Mouse (Mus musculus): ENCODE results near the gene Utrn.

The Utrn gene

DNA sequence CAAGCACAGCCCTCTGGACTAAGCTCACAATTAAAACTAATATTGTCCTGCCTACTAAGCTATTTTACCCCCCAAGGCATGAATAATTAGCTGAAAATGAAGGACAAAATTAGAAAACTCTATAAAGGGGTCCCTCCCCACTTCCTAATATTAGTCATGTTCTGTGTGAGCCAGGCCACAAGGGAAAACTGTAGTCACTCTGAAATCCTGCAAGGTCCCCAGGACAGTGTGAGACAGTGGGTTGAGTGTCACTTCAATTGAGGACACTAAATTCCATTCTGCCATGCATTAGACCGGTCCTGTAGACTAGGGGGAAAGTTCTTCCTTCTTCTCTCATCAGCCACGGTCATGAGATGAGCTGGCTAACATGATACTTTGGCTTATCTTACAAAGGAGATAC, 69.7 kb downstream of the Utrn start:
- no peak for DNase-seq (ENCODE audit: low read depth, low spot score)

DNA sequence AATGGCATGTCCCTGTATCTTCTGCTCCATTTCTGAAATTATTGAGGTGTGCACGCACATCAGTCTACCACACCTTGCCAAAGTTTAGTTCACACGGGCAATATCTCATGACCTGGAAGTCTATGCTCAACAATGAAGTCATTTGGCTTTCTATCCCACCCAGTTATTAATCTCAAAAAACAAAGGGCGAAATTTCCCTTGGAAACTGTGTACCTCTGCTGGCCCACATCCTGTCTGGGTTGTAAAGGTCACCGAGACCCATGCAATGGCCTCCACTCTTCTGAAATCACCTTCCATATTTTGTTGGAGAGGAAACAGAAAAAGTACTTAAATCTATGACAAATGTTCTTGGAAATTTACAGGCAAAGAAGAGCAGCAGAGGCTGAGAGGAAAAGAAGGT, 70.9 kb downstream of the Utrn start:
- DNase-seq (ENCODE audit: low read depth, low spot score) = no peak

DNA sequence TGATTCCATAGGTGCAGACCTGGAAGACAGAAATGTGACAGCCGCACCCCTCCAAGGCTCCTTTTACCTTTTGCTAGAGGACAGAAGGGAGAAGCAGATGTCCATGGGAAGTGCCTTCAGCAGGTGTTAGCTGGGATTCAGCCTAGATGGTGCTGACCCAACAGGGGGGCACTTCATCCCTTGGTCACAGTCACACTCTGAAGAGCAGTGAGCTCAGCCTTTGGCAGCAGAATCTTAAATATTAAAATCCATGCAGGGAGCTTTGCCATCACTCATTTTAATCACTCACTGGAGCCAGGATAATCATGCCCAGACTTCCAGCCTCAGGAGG, 72.7 kb downstream of the Utrn start:
- no peak for DNase-seq (ENCODE audit: low read depth, low spot score)

DNA sequence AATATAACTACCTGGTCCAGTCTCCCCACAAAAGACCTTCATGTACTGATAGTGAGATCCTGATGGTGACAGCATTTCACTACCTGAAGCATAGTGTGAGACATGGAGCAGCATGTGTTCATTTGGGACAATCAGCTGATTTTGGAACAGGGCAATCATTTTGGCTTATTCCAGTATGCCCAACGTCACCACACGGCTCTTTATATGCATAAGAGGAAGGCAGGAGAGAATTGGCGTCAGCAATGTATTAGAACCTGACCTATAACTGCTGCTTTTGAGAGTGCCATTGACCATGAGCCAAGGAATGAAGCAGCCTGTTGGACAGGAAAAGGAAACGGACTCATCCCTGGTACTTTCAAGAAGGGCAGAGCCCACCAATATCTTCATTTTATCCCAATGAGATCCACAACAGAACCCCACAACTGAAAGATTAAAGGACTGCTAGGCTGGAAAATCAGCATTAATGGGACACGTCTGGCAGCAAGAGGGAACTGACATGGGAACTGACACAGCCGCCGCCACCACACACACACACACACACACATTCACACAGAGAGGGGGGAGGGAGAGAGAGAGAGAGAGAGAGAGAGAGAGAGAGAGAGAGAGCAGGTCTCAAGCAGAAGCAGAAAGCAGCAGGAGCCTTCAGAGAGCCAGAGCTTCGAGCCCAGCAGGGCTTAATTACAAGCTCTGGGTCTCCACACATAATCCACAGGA, 73.2 kb downstream of the Utrn start:
- no peak for DNase-seq (ENCODE audit: low read depth, low spot score)

DNA sequence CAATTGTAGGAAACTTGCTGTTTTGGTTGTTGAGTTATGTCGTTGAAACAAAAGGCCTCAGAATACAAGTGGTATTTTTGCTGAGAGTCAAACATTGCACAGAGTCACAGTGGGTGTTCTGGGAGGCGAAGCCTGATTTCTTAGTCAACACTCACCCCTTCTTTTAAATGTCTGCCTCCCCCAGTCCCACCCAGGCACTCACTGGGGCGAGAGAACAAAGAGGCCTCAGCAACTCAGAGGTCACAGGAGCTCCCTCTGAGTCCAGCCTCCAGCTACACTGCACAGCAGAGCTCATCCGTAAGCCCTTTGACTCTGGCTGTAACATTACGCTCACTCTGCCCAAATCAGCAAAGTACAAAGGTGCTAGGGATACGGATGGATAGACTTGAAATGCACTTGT, 77.1 kb downstream of the Utrn start:
- DNase-seq (ENCODE audit: low read depth, low spot score) = no peak

DNA sequence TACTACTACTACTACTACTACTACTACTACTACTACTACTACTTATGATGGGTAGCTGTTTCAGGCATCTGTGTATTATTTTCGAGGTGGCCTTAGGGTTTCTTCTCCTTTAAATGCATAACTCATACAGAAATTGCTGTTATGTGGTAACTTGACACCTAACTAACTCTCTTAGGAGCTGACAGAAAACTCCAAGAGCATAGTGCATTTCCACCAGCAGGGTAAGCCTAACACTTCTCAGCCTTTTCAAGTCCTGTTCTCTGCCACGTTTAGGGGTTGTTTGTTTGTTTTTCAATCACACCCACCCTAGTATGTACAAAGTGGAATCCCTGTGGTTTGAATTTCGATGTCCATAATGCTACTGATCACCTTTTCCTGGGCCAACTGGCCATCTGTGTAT, 78.3 kb downstream of the Utrn start:
- peak; percentile 25 for DNase-seq (ENCODE audit: low read depth, low spot score)

DNA sequence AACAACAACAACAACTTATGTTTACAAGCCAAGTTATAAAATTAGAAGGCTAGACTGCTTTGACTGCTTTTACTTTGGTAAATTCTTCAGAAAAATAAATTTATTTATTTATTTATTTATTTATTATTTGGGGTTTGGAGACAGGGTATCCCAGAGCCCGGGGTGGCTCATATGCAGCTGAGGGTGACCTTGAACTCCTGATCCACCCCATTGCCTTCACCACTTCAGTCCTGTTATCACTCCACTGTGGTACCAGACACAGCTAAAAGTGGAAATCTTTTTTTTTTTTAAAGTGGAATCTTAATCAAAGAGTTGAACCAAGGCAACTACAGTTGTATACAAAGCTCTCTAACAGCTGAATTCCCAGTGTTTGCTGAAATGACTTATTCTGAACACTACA, 80.6 kb downstream of the Utrn start:
- no peak for DNase-seq (ENCODE audit: low read depth, low spot score)

DNA sequence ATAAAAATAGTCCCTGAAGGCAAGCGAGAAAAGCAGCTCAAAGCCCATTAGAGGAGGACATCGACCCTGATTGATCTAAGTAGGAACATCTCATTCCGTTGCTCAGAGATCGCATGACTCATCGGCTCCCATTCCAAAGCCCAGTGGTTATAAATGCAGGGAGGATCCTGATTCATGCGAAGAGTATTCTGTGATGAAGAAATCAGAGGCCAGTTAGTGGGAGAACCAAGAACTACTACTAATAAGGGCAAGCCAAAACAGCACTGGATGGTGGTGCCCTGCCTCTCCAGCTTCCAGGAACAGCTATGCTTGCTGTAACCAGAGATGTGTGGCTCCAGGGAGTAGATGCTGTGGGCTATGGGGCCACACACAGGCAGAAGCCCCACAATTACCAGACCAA, 81.2 kb downstream of the Utrn start:
- DNase-seq (ENCODE audit: low read depth, low spot score) = no peak

DNA sequence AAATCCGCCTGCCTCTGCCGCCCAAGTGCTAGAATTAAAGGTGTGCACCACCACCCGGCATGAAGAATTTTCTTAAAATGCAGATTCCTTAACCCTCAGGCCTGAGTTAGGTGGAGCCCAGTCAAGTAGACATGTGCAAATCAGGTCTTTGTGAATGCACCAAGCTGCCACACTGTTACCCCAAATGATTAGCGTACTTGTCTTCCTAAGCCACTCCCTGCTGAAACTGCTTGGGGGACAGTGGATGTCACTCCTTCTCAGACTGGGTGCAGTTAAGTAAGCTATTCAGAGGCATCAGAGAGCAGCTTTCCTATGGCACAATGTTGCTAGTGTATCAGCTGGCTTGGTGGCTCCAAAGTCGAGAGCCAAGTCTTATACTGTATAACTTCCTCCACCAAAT, 83.9 kb downstream of the Utrn start:
- no peak for DNase-seq (ENCODE audit: low read depth, low spot score)

DNA sequence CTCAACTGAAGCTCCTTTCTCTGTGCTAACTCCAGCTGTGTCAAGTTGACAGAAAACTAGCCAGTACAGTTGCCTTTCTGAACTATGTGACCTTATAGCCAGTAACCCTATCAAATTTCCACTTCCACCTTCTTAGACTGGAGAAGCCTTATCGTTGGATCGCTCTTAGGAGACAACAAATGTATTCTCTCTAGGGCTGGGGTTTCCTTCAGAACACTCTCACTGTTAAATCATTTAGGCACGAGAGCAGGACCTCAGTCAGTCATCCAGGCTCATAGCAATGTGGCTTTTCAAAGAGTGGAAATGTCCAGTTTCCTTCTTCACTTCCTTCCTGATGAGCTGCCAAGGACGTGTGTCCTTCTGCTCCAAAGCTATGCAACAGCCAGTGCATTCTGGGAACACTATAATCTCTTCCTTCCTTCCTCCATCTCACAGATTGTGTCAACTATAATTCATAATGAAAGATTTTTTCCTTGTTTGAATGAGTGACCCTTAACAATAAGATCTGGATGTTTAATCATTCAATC, 87.7 kb downstream of the Utrn start:
- no peak for DNase-seq (ENCODE audit: low read depth, low spot score)

DNA sequence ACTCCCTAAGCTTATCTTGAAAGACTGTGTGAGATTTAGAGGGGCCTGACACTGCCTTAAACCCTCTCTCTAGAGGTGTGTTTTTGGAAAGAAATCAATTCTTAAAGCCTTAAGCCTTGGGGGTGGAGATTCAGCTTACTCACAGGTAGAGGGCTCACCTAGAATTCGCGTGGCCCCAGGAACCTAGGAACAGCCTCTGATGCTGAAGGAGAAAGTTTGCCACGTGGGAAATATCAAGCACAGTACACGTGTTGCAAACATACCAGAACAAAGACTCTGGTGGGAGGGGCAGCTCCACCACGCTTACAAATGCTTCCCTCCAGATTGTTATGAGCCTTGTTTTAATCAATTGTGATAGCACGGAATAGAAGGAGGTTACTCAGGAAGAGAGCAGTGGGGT, 96.0 kb downstream of the Utrn start:
- DNase-seq (ENCODE audit: low read depth, low spot score) = no peak

DNA sequence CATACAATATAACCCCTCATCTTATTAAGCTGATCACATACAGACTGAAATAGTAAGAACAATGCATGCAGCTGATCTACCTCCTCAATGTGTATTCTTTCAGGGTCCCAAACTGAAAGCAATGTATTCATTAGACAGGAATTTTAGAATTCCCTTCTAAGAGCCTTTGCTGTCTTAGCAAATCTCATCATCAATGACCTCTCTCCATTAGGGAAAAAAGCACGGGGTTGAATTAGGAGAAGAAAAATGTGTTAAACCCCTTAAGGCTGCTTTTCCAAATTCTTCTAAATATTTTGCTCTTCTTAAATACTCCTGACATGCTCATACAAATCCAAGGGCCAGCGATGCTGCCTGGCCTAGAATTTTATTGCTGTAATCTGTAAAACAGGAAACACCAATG, 97.7 kb downstream of the Utrn start:
- no peak for DNase-seq (ENCODE audit: low read depth, low spot score)

DNA sequence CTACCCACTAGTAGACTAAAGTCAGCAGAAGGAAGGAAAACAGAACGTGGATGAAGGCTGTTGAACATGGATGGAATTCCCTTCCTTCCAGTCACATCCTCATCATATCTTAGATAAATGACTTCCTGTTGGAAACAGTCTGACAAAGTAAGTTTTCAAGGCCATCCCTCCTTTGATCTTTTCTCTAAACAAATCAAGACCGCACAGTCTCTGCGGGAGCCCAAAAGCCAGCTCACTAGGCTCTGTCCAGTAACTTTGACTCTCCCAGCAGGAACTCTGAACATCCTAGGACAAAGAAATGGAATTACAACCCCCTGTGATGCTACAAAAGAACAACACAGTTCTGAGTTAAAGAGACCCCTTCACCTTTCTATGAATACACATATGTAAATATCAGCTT, 106.5 kb downstream of the Utrn start:
- DNase-seq (ENCODE audit: low read depth, low spot score) = no peak

DNA sequence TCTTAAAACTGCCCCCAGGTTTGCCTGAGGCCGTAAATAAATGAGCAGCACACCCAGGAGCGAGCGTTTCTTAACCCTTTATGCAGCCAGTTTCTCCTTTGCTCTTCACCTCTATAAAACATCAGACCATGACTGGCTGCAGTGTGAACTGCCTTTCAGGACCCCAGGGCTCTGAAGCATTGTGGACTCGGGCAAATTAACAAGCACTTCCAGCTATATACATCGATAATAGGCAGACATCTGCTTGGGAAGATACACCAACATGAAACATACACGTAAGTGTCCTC, 110.5 kb downstream of the Utrn start:
- peak; percentile 56 for DNase-seq (ENCODE audit: low read depth, low spot score)

DNA sequence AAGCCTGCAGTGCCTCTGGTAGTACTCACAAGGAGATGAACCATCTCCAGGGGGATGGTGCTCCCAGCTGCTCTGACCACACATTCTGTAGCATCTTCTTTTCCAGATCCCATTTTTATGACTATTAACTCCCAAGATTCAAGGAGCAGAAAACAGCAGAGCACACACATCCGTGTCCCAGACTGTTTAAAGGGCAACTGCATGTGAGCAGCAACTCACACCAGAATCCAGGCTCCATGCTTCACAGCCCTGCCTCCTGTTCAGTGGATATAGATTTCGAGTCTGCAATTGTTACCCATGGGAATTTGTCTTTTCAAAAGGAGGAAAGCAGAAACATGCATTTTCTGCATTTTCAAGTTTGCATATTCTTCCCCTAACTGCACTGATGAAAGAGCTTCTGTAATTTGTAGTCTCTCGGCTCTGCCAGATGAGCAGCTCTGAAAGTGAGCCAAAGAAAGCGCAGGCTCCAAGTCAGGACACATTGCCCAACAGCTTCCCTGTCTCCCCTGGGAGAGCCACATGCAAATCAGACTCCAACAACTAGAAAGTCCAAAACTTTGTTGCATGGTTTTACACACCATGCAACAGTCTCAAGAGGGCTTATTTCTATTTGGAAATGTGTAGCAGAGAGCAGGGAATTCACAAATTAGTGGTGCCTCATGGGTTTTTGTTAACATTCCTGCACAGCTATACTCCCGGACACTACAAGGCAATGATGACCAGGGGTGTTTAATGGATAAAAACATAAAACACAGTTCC, 111.0 kb downstream of the Utrn start:
- DNase-seq (ENCODE audit: low read depth, low spot score) = peak; percentile 25

DNA sequence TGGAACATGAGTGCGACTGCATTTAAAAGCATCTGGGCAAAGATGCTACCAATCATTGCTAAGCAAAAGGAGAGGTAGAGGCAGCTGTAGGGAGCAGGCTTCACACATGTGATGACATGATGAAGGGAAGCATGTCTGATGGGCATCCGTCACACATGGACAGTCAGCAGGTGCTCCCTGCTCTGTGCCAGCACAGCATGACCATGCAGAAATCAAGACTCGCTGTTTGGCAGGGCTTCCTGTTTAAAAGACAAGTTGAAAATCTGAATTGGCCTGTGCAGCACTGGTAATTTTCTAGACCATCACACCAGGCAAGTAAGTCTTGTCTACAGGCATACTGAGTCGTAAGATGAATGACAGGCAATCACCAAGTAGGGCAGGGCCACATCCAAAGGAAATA, 112.5 kb downstream of the Utrn start:
- no peak for DNase-seq (ENCODE audit: low read depth, low spot score)

DNA sequence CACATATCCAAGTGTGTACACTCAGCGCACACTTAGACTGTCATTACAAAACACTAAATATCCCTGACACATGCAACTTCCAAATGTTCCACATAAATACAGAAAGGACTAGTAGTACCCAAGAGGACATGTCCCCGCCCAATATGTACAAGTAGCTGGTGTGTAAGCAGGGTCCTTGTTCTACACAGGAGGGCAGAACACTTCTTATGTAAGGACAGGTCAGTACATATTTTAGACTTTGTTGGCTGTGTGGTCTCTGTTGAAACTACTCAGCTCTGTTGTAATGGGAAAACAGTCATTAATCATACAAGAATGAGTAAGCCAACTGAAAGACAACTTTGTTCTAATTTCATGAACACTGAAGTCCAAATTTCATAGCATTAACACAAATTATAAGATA, 114.3 kb downstream of the Utrn start:
- no peak for DNase-seq (ENCODE audit: low read depth, low spot score)

DNA sequence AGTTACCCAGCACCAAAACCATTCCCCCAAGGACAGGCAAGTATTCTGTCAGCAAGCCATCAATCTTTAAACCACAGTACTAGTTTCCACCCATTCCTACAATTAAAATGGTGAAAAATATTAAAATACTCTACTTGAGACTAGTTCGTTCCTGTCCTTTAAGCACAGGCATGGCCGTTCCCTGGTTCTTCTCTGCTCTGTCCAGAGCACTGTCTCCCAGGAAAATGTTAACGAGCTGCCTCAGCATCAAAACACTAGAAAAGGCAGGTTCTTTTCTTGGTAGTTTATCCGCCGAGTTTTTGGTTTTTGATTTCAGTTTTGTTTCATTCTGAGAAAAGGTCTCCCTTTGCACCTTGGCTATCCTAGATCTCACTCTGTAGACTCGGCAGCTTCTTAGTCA, 115.0 kb downstream of the Utrn start:
- DNase-seq (ENCODE audit: low read depth, low spot score) = no peak

DNA sequence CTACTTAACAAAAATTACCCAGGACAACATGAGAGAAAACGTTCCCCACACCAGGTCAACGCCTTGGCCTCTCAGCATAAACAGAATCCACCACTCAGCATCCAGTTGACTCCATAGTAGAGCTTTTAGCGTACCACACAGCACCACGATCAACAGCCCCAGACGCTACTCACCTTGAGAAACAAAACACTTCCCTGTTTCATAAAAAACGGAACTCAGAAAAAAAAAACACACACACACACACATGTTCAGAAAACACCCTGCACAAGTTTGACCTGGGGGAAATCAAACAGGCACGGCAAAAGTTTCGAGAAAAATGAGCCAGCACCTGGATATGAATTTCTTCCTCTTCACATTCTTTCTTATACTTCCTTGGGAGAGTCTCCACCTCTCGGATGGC, 125.4 kb downstream of the Utrn start:
- DNase-seq (ENCODE audit: low read depth, low spot score) = no peak

DNA sequence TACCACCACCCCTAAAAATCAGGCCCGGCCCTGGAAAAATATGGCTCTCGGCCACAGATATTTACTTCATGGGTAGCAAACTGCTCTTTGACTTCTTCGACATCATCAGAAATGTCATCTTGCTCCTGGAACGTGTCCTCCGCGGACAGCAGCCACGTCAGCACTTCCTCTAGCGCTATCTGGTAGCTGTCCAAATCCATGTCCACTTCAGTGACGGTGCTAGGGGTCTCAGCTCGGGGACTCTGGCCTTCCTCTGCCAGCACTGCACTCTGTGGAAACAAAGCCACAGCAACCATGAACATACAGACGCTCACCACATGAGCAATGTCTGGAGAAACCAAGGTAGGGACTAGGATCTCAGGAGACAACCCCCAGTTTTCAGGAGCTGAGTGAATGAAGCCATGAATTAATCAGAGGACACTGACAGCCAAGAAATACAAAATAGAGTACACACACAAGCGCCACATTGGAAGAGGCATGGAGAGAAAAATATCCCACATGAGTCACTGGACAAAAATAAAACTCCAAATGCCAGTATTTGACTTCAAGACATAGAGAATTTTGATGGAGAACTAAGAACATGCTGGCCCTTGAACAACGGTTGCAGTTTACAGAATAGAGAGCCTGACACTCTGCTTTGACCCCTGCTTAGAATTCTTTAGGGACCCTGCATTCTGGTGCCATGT, 129.7 kb downstream of the Utrn start:
- DNase-seq (ENCODE audit: low read depth, low spot score) = no peak

DNA sequence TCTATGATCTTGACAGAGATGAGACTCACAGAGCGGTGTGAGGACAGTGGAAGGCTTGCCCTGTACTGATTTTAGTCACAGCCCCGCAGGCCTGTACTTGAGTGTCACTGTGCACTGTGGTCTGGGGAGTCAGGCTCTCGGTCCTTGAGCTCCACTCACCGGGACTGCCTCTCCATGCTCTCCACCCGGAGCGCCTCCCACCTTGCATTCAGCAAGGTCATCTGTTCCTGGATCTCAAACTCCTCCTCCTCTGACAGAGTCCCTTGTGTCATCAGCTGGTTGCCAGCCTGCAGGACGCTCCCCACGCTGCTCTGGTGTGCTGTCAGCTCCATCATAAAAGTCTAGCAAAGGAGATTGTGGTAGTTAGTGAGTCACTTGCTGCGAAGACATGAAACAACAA, 131.2 kb downstream of the Utrn start:
- no peak for DNase-seq (ENCODE audit: low read depth, low spot score)

DNA sequence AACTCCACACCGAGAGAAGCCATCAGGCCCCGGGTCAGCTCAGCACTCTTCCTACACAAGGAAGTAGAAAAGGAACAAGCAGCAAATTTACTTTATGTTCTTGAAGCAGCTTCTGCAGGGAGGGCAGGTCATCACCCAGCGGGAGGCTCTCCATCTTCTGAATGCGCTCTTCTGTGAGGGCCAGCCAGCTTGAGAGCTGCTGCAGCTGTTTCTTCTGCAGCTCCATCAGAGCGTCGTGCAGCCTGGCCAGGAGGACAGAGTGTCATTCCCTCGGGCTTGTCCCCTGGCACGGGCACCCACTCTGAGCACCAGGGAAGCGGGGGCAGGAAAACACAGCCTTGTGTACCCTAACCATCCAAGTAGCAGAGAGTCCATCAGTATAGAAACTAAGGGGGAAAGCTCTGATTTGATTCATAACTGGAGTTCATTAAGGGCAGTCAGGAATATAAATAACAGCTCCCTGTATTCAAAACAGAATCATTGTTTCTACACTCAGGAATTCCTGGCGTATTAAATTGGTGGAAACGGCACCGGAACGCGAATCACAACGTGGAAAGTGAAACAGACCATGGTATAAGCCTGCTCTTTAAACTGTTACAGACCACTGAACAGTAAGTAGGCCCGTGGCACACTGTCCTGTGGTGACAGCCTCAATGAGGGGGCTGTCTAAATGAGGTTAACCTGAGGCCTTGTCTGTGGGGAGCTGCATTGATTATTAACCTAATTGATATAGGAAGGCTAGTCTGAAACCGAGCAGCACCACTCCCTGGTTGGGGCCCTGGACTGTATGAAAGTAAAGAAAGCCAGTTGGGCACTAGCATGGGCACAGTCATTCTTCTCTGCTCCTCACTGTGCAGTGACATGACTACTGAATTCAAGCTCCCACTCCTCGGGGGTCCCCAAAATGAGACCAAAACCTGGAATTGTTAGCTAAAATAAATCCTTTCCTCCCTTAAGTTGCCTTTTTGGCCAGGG, 132.0 kb downstream of the Utrn start:
- DNase-seq (ENCODE audit: low read depth, low spot score) = no peak
